Mouse (Mus musculus) spleen, postnatal 0 days (tissue): Measurements from ENCODE around the gene Ctsa. TPM values are rescaled to one million over a fixed set of nuclear protein-coding genes. Genes with fewer than 3 reads are reported as not detected.

Experiments
- polyA plus RNA-seq: library from polyadenylated mRNA; unstranded; fragments of >200 nt; fragmentation: Nextera tagmentation; extraction: Ambion mirVana; gene quantifications from 2 replicates; pipeline ENCODE4 v1.2.1, GENCODE M21; 2015

Ctsa gene
- polyA plus RNA-seq, result 71.3 and 90.5 TPM in 2 replicates

DNA sequence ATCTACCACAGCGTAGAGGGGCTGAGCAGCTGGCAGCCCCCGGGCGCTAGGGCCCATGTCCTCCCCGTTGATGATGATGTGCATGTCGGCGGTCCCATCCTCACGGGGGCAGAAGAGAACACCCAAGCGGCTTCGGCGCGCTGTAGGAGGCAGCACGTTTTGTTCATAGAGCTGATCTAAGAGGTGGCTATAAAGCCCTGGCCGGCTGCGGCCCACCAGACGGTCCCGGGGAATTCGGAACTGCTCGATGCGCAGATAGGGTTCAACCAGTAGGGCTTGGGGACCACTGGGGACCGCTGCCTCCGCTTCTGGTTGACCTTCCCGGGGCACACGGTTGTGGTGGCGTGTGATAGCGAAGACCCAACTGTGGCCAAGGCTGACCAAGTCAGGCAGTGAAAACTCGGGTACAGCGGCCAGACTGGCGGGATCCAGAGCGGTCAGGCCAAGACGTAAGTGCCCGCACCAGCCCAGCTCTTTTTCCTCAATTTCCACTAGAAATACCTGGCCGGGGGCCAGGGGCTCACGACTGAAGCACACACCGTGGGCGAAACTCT is at the start of gene Ctsa:
Gene Ctsa, plus strand, starts transcription at position 126 of the 554 bp plus-strand sequence.

DNA sequence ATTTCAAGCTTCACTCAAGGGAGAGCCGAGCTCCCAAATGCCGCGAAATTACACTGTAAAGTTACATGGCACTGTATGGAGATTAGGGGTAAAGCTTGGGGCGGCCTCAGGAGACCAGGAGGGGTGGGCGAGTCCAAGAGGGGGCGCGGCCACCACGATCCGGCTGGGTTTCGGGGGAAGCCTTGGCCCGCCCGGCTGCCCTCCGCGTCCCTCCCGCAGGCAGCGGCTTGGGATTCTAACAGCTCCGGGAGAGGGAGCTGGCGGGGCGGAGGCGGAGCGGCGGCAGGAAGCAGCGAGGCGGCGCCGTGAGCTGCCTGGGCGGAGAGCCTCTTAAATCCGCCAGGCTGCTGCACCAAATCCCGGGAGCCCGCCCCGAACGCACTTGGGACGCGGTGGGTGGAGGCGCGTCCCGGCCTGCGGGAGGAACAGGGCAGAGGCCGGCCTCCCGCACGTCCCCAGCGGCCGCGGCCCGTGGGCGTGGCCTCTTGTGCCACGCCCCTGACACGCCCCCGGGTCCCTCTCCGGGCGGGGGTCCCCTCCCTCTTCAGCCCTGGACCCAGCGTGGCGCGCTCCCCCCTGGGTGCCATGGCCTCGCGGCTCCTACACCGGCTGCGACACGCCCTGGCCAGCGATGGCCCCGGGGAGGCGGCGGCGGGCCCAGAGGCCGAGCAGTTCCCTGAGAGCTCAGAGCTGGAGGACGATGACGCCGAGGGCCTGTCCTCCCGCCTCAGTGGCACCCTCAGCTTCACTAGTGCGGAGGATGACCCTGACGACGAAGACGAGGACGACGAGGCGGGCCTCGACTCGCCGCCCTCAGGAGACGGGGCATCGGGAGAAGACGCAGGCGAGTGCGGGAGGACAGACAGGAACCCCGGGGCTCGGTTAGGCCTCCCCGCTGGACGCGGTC is 46.9 kb upstream of the Ctsa start, which contains the start of gene Snx21:
Gene Snx21, plus strand, starts transcription at position 343 of the 907 bp plus-strand sequence.

DNA sequence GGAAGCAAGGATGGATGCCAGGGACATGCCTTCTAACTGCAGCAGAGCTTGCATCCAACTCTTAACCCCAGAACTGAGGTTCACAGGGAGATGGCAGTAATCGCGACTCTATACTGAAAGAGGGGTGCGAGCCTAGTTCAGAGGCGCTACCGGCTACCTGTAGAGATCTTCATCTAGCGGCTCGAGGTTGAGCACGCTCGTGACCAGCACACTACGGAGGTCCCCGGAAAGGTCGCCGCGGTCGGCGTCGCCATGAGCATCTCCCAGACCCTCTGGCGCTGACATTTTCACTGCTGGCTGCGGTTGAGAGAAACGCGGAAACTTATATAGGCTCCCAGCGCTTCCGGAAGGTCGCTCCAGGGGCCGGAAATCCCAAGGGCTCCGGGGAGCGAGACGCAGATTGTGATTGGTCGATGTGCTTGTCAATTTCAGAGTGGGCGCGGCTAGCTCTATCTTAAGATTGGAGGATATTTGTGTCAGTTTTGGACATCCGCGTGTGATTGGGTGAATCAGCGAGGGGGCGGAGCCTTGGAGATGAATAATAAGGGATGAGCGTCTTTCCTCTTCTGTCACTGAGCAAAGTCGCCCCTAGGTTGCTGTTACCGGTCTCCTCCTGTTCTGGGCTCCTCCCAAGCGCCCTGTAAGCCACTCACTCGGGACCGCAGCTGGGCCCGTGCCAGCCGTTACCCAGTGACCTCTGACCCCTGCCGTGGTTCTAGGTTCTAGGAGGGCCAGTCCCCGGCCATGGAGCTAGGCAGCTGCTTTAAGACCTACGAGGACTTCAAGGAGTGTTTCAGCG is 27.9 kb upstream of the Ctsa start, which contains the start of the genes Acot8 and Zswim3:
Gene Acot8, minus strand, starts transcription at position 350 of the 799 bp plus-strand sequence.
Gene Zswim3, plus strand, starts transcription at position 566 of the 799 bp plus-strand sequence.

DNA sequence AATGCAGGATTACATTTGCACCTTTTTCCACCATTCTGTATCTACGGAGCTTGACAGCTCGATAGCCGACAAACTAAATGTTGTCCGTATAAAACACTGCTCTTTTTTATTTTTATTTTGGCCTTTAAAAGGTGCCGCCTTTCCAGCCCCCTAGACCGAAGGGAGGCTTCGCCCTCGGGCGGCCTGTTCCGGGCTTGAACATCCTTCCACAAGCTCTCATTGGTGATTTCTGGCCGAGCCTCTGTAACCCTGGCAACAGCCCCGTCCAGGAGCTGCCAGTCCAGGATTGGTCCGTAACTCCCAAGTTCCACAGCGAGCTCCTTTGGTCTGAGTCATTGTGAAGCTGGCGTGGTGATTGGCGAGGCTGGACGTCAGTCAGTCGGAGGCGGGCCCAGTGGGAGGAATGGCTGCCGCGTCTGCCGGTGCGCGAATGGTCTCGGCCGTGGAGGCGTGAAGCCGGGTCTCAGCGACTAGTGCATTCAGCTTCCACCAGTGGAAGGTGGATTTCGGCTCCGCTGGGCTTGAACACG is 10.0 kb upstream of the Ctsa start, which contains the start of gene Zswim1:
Gene Zswim1, plus strand, starts transcription at position 51 of the 530 bp plus-strand sequence.

DNA sequence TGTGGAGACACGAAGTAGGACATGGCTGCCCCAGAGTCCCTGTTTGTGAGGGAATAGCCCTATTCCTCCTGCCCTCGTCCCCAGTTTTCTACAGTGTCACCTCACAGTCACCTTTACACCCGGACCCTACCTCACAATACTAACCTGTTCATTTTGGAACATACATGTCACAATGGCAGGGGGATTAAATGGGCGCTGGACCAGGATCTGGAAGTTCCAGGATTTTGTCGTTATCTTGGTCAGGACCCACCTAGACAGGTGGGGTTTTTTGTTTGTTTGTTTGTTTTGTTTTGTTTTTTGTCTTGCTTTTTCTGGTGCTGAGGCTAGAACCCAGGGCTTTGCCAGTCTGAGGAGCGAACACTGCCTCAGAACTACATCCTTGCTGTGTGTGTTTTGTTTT is 4.2 kb upstream of the Ctsa start, which contains the start of gene Spata25:
Gene Spata25, minus strand, starts transcription at position 101 of the 400 bp plus-strand sequence.

DNA sequence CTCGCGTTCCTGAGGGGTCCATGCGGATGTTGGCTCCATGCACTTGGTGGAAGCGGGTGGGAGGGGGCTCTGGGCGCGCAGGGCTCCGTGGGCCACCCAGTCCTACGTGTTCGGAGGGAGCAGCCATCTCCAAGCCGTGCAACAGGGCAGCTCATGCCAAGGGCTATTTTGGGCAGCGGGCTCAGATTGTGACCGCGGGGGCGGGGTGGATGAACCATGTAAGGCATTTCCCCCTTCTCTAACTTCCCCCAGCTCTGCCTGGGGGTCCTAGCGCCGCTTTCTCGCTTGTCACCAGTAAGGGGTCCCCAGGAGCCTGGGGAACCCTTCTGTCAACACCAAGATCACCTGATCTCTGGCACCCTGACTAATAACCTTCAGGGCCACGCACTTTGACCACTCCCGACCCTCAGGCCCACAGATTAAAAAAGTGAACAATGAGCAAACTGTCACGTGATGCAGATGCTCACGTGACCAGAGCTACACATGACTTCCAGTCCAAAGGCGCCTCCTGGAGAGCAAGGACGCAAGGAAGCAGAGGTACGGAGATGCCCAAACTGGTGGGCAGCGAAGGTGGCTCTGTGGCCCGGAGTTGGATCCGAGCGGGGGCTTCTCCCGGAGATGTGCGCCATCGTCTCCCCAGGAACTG is 764 bp downstream of the Ctsa start, which contains the start of gene Neurl2:
Gene Neurl2, minus strand, starts transcription at position 143 of the 646 bp plus-strand sequence.

DNA sequence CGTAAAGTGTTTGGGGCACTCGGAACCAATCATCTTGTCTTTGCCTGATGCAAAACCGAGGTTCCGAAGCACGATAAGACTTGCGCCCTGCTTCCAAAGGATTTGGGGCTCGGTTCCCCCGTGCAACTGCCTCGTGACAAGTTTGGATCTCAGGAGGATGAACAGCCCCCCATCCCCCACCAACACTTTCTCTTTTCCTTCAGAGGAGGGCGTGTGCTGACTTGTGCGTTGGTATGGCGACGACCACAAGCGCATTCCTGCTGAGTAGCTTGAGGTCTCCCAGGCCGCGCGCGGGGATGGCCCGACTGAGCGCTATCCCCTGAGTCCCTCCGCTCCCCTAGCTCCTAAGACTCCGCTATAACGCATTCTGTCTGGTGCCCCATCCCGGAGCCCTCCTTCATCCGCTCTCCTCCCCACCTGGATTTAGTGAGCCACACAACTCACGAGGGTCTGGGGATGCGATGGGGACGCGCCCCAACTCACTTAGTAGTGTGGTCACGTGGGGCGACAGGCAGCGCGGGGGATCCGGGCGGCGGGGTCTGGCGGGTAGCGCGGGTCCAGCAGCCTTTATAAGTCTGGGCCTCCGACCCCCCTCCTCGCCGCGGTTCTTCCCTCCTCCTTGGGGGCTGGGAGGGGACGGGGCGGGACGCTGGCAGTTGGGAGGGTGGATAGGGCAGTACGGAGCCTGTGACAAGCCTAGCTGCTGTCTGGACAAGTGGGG is 24.6 kb downstream of the Ctsa start, which contains the start of gene Pltp:
Gene Pltp, minus strand, starts transcription at position 611 of the 721 bp plus-strand sequence.

DNA sequence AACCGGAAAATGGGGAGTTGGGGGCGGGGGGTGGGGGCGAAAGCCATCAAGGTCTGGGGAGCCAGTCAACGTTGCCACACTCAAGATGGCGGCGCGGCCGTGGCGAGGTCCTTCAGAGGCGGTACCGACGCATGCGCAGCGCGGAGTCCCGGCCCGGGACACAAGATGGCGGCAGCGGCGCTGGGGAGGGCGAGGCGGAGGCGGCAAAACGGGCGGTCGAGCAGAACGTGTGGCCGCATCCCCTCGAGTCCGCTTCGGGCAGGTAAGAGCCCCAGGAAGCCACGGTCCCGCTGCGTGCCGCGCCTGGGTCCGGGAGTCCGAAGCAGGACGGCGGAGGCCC is 46.5 kb downstream of the Ctsa start, which contains the start of gene Pcif1:
Gene Pcif1, plus strand, starts transcription at position 77 of the 340 bp plus-strand sequence.

Other genes with a start within 250 kb of the Ctsa start
- gene Wfdc6a, start 247.4 kb upstream of the Ctsa start, polyA plus RNA-seq, result 0.22 and 0.31 TPM in 2 replicates
- not detected in 2 replicates for gene Eppin, start 239.3 kb upstream of the Ctsa start, polyA plus RNA-seq
- gene Wfdc6b, start 219.4 kb upstream of the Ctsa start, polyA plus RNA-seq, result not detected in 2 replicates
- not detected in 2 replicates for gene Wfdc8, start 219.2 kb upstream of the Ctsa start, polyA plus RNA-seq
- gene Wfdc16, start 194.1 kb upstream of the Ctsa start, polyA plus RNA-seq, result not detected in 2 replicates
- not detected in 2 replicates for gene Wfdc10, start 176.8 kb upstream of the Ctsa start, polyA plus RNA-seq
- not detected in 2 replicates for gene Wfdc9, start 176.3 kb upstream of the Ctsa start, polyA plus RNA-seq
- not detected in 2 replicates for gene Wfdc11, start 158.8 kb upstream of the Ctsa start, polyA plus RNA-seq
- gene Wfdc13, start 147.8 kb upstream of the Ctsa start, polyA plus RNA-seq, result not detected in 2 replicates
- not detected in 2 replicates for gene Spint4, start 134.4 kb upstream of the Ctsa start, polyA plus RNA-seq
- not detected in 2 replicates for gene Spint5, start 117.6 kb upstream of the Ctsa start, polyA plus RNA-seq
- 1.5 and 1.9 TPM in 2 replicates for gene Wfdc3, start 86.9 kb upstream of the Ctsa start, polyA plus RNA-seq
- gene Dnttip1, start 86.9 kb upstream of the Ctsa start, polyA plus RNA-seq, result 57.5 and 59.2 TPM in 2 replicates
- 603 and 708 TPM in 2 replicates for gene Ube2c, start 63.0 kb upstream of the Ctsa start, polyA plus RNA-seq
- 0.84 and 1.7 TPM in 2 replicates for gene Tnnc2, start 52.9 kb upstream of the Ctsa start, polyA plus RNA-seq
- gene Snx21, start 47.0 kb upstream of the Ctsa start, polyA plus RNA-seq, result 7.1 and 8.2 TPM in 2 replicates
- 18.3 and 21.1 TPM in 2 replicates for gene Acot8, start 28.0 kb upstream of the Ctsa start, polyA plus RNA-seq
- 4.2 and 4.7 TPM in 2 replicates for gene Zswim3, start 27.8 kb upstream of the Ctsa start, polyA plus RNA-seq
- 4.9 and 5.9 TPM in 2 replicates for gene Zswim1, start 10.2 kb upstream of the Ctsa start, polyA plus RNA-seq
- gene Spata25, start 4.3 kb upstream of the Ctsa start, polyA plus RNA-seq, result not detected in 2 replicates
- gene Neurl2, start 583 bp downstream of the Ctsa start, polyA plus RNA-seq, result 3.3 and 3.9 TPM in 2 replicates
- gene Pltp, start 24.8 kb downstream of the Ctsa start, polyA plus RNA-seq, result 8.5 and 12.7 TPM in 2 replicates
- 62.6 and 71.6 TPM in 2 replicates for gene Pcif1, start 46.4 kb downstream of the Ctsa start, polyA plus RNA-seq
- gene Zfp335, start 78.9 kb downstream of the Ctsa start, polyA plus RNA-seq, result 4.5 and 5.3 TPM in 2 replicates
- 88.2 and 122 TPM in 2 replicates for gene Mmp9, start 107.9 kb downstream of the Ctsa start, polyA plus RNA-seq
- gene Slc12a5, start 127.9 kb downstream of the Ctsa start, polyA plus RNA-seq, result 0.45 and 0.57 TPM in 2 replicates
- 24.0 and 24.4 TPM in 2 replicates for gene Ncoa5, start 202.0 kb downstream of the Ctsa start, polyA plus RNA-seq
- gene Cd40, start 222.8 kb downstream of the Ctsa start, polyA plus RNA-seq, result 3.7 and 5.8 TPM in 2 replicates